Mouse (Mus musculus): Measurements from ENCODE around the gene Bcl2l11.
A peak's percentile ranks its signal among the peaks of the same experiment; 100 is the strongest.
"Not testable (repeated sequence)": the region's sequence is repeated elsewhere in the genome, so short reads cannot be mapped to it uniquely, and the experiment has no call there.

Gene Bcl2l11

DNA sequence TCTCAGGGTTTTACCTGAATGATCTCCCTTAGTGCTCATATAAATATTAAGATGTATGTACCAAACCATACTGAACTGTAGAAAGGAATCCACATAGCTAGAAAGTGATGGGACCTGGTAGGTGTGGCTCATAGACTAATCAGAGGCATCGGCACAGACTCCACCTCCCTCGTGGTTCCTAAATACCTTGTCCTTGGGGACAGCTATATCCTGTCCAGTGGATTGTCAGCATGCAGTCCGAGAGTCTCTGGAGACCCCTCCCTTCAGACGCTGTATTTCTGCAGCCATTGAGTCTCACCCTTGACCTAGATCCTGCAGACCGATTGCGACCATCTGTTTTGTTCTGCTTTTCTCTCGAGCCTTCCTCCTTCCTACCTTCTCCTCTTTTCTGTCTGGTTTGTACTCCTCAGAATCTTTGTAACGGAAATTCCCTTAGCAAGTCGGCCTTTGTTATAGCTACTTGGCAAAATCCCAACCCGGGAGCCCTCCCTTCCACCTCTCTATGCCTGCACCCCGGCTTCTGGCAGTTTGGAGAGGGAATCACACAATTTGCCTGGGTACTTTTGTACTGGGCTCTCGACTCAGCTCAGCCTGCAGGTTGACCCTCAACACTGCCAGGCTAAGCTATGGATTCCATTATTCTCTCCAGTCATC lies 50.7 kb downstream of the Bcl2l11 start:
- no peak for DNase-seq

DNA sequence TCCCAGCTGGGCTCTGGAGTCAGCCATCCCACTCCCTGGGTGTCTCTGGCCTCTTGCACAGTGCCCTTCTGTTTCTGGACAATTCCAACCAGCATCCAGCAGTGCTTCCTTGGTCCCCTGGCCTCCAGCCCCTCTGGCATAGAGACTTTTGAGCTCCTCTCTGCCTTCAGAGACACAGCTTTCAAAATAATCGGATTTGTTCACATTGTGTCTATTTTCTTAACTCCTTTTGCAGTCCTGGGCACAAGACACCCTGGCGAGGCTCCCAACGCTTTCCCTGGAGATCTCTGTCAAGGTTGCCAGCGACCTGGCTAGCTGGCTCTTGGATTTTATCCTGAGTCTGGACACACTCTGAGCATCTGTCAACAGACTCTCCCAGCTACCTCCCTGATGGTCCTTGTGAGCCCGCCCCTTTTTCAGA lies 51.4 kb downstream of the Bcl2l11 start:
- no peak for DNase-seq

DNA sequence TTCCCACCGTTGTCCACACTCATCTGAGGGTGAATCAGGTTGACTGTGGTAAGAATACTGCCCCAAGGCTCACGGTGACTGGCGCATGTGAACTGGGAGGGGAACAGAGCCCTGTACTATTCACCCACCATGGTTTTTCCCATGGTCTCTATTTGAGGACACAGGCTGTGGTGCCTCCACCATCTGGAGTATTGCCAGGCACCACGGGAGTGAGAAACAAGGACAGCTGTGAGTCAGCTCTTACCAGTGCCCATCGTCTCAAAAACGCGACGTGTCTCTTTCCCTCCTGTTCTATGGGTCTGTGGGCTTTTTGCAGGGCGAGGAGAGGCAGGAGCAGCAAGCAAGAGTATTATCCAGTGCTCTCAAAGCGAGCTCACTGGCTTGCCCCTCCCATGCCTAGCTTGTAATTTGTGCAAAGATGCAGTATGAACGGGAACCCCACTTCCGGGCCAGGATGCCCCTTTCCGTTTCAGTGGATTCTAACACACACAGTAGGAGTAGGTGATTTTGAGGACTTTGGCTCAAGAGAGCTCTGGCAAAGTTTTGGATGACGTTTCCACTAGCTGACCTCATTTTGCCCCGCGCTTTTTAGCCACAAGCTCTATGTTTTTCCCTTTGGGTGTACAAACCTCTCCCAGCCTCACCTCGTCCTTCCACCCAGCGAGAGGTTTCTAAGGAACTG lies 53.4 kb downstream of the Bcl2l11 start:
- DNase-seq = no peak

DNA sequence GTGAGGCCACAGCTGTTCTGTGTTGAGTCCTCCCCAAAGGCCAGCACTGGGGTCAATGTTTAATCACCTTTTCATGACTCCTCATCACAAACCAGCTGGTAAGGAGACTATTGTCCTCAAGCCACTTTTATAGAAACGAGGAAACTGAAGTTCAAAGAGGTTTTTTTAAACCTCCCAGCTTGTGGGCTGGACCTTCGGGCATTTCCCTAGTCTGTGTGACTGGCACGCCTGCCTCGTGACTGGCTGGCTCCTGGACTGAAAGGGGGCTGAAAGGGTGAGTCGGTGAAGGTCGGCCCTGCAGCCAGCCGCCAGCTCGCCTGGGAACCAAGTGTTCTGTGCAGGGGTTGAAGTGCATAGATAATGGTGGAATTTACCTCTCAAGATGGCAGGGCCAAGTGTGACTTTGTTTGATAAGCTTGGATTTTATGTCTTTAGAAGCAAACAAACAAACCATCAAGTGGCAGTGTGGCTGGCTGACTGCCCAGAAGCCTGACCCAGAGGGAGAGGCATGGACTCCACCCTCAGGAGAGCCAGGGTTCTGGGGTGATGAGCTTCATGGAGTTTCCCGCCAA lies 54.1 kb downstream of the Bcl2l11 start:
- no peak for DNase-seq

DNA sequence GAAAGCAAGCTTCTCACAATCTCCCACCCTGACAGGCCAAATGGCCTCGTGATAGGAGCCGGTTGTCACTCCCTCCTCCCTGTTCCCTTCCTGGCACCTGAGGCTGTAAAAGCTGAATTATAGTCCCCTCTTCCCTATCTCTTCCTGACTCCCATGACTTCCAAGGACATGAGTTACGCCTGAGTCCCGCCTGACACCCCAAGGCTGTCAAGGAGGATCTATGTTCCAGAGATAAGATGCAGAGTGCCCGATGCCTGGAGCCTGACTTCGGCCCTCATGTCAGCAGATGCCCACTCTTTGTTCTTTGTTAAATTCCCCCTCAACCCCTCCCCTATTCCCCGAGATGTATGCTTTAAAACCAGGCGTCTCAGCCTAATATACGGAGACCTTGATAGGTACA lies 56.3 kb downstream of the Bcl2l11 start:
- DNase-seq = not testable (repeated sequence)

DNA sequence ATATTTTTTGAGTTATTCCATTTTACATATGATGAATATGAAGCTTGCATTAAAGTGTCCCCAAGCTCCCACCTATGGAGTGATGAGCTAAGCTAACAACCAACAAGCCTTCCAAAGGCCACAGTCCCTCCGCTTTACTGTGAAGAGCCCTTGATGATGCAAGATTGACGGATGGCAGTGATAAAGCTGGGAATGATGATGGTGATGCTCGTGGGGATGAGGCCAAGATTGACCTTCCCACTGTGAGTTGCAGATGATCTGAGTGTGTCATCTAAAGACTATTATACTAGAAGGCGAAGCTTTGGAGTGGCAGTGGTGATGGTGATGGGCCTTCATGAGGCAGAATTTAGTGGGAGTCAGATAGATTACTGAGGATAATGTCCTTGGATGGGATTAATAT lies 56.9 kb downstream of the Bcl2l11 start:
- no peak for DNase-seq

DNA sequence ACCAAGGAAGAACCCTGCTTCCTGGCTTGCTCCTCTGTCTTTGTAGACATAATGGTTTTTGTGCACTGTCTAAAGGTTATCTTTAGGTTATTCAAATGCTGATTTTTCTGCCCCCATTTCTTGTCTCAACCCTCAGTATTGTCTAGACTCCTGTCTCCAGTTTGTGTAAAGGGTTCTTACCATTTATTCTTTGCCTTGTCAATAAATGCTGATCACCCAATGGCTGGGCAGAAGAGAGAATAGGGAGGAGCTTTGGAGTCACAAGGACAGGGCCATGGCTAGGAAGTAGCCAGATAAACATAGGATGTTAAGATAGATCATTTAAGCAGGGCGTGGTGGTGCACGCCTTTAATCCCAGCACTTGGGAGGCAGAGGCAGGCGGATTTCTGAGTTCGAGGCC lies 57.9 kb downstream of the Bcl2l11 start:
- no peak for DNase-seq

DNA sequence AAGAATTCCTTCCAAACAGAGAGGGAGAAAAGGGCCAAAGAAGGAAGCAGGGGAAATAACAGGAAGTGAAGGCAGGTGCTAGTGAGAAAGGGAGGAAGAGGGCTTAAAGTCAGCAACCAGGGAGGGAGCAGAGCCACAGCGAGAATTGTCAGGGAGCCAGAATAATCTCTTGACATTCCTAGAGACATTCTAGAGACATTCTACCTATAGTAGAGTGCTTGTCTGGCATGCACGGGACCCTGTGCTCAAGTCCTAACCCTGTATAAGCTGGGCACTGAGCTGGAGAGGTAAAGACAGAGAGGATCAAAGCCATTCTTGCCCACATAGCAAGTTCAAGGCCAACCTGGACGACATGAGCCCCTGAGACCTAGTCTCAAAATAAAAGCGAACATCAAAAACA lies 60.1 kb downstream of the Bcl2l11 start:
- DNase-seq = no peak

DNA sequence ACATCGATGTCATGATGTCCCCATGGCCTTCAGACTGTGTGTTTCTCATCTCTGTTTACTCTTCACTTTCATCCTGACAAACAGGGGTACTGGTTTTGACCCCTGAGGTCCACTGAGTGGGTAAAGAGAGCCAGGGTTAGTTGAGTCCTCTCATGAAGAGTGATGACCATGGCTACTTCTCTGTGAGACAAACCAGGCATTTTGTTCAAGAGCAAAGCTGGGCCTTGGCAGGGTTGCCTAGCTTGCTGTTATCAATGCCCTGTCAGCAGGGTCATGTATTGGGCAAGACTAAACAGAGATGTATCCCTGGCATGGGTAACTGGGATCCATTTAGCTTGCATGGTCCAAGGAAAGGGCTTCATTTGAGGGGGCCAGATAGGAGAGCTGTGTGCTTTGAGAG lies 61.4 kb downstream of the Bcl2l11 start:
- no peak for DNase-seq

DNA sequence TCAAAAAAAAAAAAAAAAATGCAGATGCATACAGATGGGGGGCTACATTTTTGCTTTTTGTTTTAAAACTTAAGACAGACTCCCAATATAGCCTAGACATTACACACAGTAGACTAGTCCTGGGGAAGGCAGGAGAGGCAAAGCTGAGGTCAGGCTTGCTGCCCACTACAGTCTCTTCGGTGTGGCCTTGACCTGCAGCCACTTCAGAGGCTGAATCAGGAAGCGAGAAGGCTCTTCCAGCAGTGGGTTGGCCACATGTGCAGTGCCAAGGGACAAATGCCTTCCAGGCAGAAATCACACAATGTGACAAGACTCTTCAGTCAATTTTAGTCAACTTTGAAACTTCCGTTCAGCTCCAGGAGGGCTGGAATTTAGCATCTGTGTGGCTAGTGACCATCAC lies 62.6 kb downstream of the Bcl2l11 start:
- no peak for DNase-seq

DNA sequence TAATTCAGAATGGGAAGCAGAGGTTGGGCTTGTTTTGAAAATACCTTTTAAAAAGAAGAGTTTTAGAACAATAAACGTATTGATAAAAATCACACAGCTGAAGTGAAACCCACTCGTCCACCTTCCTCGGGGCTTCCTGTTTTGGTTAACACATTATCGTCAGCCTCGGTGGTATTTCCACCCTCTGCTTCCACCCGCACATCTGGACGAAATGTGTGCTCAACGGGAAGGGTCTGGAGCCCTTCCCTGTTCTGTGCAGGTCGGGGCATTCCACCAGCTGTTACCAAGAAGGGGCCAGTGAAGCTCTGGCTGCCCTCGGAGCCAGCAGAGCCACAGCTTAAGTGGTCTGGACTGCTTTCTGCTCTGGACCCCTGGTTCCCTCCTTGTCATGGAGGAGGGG lies 63.9 kb downstream of the Bcl2l11 start:
- no peak for DNase-seq

DNA sequence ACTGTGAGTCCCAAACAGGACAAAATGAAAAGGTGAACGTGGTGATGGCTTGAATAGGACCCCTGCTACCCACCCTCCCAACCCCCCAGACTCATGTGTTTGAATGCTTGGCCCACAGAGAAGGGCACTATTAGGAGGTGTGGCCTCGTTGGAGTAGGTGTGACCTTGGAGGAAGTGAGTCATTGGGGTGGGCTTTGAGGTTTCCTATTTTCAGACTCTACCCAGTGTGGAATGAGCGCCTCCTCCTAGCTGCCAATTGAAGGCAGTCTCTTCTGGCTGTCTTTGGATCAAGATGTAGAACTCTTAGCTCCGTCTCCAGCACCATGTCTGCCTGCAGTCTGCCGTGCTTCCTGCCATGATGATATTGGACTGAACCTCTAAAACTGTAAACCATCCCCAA lies 64.4 kb downstream of the Bcl2l11 start:
- no peak for DNase-seq

DNA sequence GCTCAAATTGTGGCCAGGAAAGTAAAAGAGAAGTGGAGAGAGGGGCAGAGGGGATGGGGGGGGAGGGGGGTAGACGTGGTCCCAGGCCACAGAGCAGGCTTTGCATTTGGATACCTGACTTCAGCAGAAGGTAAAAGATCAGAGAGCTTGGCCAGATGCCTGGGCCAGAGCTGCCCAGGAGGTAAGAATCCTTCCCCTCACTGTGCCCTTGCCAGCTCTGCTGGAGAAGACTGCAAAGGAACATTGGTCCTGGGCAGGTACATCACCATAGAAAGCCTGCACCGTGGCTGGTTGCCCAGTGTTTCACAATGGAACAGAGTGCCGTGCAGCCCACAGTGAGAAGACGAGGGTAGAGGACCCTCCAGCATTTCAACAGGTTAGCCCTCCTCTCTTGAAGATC lies 67.6 kb downstream of the Bcl2l11 start:
- DNase-seq = no peak

DNA sequence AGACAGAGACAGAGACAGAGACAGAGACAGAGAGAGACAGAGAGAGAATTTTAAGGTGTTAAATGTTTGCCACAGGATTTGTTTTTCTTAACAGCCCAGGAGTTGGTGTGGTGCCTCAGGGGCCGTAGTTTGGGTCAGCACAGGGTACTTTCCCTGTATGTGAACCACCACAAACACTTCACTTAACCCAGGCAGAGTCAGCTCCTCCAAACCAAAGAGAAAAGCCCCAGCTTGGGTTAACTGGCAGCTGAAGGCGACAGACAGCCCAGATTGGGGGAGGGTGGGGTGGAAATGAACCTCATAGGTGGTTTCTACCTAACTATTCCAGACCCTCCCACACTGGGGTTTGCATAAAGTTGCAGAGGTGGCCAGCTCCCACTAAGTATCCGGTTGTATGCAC lies 71.5 kb downstream of the Bcl2l11 start:
- DNase-seq = no peak

DNA sequence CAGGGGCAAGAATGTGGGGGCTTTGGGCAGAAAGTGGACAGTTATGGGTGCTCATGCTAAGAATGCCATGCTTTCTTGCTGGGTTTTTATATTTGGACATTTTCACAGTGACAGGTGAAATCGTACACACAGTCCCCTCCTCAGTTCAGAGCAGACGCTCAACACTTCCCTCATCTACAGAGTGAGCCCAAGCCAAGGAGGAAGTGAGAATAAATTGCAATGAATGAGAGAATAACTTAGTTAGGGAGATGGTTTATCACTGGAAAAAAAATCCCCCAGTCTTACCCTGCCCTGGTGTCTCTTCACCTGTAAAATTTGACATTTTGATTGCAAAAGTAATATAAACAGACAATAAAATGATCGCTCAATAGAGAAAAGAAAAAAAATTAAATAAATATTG lies 77.3 kb downstream of the Bcl2l11 start:
- no peak for DNase-seq

DNA sequence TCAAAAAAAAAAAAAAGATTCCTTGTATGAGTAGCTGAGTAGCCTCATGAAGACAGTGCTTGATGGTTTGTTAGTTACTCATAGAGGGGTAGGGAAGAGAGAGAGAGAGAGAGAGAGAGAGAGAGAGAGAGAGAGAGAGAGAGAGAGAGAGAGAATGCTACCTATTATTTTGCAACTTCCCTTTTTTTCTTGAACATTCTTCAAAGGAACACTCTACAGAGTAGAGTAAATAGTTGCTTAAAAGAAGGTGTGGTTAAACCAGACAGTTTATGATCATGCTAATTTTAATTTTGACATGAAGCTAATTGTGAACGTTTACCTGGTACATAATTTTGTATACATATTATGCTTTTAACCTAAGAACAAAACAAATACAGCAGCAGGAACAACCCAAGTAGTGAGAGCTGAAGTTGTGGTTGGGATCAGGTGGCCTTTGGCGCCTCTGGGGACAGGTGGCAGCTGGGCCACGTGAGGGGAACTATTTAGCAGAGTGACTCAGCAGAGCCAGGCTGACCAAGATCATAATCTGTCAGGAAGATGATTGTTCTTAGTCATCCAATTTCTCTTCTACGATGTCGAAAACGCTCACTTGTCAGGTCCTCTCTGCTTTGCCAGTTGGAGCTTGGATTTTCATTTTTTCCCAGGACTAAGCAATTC lies 78.0 kb downstream of the Bcl2l11 start:
- DNase-seq = no peak

DNA sequence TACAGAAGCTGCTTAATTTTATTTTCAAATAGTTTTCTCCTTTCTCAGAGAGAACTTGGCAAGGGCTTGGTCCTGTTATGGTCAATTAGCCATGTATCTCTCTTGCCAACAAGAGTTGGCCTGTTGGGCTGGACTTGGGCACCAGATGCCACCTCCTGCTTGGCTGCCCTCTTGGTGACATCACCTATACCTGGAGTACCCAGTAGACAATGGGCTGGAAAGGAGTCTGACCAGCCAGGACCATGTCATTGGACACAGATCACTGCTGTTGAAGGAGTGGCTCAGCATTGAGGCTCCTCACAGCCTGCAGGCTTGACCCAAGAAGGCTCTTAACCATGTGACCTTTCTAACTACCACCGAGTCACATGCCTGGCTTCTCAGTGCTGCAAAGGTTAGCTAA lies 82.7 kb downstream of the Bcl2l11 start:
- peak; percentile 9 for DNase-seq

DNA sequence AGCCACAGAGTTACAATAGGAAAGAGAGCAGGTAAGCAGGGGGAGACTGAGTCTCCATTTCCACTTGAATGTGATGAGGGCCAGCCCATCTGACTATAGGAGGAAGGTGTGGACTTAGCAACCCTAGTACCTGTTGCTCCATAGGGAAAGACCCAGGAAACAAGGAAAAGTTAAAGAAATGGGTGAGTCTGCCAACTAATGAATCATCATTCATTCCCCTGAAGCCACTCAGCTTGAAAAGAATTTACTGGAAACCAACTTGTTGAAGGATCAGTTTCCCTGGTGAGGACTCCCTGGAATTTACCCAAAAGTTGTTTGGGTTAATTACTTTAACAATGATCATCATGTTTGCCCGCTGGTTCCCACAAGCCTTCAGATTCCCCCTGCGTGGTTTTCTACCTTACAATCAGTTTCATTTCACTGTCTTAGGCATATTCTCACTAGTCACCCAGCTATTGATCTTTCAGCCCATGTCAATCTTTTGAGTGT lies 84.0 kb downstream of the Bcl2l11 start:
- no peak for DNase-seq

DNA sequence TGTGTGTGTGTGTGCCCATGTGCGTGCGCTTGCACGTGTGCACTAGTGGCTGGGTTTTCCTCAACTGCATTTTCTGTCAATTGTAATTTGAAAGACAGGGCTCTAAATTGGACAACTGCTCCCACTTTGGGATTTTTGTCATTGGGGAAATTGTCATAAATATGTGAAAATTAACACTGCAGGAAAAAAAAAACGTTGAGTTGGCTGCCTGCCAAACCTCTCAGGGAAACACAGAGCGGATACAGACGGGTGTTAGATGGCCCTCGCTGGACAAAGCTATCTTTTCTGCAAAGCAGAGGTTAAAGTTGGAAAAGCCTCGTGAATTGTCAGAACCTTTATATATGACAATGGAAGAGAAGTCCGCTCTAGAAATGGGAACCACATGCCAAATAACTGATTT lies 84.5 kb downstream of the Bcl2l11 start:
- no peak for DNase-seq

DNA sequence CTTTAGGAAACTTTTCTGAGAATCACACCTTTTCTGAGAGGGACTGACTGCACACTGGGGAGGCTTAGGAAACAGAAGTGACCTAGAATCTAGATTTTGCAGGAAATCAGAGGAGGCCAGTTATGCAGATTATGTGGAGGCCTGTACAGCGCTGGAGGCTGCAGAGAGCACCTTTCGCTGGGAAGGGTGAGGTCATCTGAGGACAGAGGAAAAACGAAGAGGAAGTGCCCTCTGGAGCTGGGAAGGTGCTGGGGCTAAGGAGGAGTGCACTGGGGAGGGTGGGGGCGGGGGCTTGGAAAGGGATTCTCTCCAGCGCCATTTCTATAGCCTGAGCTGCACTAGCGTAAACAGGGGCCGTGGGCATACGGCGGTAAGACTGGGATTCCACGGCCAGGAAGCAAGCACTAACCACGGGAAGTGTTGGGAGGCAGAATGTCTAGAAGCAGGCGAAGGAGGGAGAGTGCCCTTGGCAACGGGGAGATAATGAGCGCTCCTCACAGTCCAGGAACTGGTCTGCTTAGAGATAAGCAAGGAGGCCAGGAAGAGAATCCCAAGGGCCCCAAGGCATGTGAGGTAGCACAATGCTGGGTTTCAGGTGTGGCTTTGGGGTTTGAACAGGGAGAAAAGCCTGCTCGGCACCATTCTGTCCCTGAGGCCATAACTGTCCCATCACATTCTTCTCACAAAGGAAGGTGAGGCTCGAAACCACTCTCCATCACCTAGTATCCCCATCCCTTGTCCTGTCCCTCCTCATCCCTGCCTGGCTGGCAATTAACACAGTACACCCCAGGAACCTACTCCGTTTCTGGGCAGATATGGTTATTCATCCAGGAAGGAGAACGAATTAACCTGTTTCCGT lies 85.4 kb downstream of the Bcl2l11 start:
- DNase-seq = no peak

DNA sequence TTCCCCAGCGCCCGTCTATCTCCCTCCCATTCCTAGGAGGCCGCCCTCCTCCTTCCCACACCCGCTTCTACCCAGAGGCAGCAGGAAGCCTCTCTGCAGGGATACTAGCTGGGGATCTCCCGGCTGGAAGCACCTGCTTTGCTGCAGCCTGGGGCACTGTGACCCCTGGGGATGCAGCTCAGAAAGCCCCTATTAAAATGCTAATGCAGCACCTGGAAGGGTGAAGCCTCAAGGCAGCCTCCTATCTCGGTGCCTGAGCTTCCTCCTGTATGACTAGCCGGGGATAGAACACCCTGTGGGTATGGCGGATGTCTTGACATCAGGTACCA lies 86.0 kb downstream of the Bcl2l11 start:
- no peak for DNase-seq
